Comparison of ENCODE assay signal across 31 mouse cellular contexts in the genomic region with DNA sequence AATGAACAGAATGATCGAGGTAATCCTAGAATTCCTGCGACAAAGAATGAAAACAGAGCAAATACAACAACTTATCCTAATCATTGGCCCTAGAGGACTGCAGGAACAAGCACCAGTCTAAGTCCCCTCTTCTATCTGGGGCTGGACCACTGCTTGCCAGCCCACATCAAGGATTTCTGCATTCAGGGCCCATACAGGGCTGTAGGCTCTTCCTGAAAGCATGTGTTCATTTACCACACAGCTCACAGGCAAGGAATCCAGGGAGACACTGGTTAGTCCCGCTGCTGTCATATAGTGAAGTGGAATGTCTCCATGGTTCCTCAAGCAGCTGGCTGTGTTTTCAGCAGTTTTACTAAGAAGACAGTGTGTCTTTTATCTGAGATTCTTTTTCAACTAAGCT.
"Had no signal": no experiment of that assay in that cellular context is flagged by ENCODE, and none has a peak within 500 bp of the region (broad histone marks: within the 10 kb centered on the region; RNA-seq: fewer than 3 reads in every experiment).

No protein-coding gene starts in this region.

- H3K4me3 ChIP-seq: left cerebral cortex, adult 2 months; limb, embryonic 10.5 days; limb, embryonic 12.5 days; limb, embryonic 13.5 days; limb, embryonic 15.5 days; liver, embryonic 12.5 days; liver, embryonic 13.5 days; liver, embryonic 15.5 days; lung, embryonic 15.5 days; megakaryocyte, embryonic 14.5 days; midbrain, embryonic 12.5 days; midbrain, embryonic 13.5 days; midbrain, embryonic 15.5 days; myocyte; neural tube, embryonic 12.5 days; neural tube, embryonic 13.5 days had no signal

- H3K9me3 ChIP-seq: limb, embryonic 10.5 days; limb, embryonic 12.5 days; limb, embryonic 13.5 days; limb, embryonic 15.5 days; liver, embryonic 12.5 days; liver, embryonic 13.5 days; liver, embryonic 15.5 days; lung, embryonic 15.5 days; megakaryocyte, embryonic 14.5 days; midbrain, embryonic 12.5 days; midbrain, embryonic 13.5 days; midbrain, embryonic 15.5 days; neural tube, embryonic 12.5 days; neural tube, embryonic 13.5 days had no signal

- H3K27me3 ChIP-seq: limb, embryonic 12.5 days; limb, embryonic 13.5 days; limb, embryonic 15.5 days; liver, embryonic 12.5 days; liver, embryonic 13.5 days; liver, embryonic 15.5 days; lung, embryonic 15.5 days; megakaryocyte, embryonic 14.5 days; midbrain, embryonic 12.5 days; midbrain, embryonic 13.5 days; midbrain, embryonic 15.5 days; neural tube, embryonic 12.5 days; neural tube, embryonic 13.5 days had no signal

- H3K9ac ChIP-seq: limb, embryonic 12.5 days; limb, embryonic 13.5 days; limb, embryonic 15.5 days; liver, embryonic 12.5 days; liver, embryonic 13.5 days; liver, embryonic 14.5 days; liver, embryonic 15.5 days; liver, postnatal 0 days; lung, embryonic 14.5 days; lung, embryonic 15.5 days; midbrain, embryonic 12.5 days; midbrain, embryonic 13.5 days; midbrain, embryonic 15.5 days; neural tube, embryonic 12.5 days; neural tube, embryonic 13.5 days had no signal

- H3K4me2 ChIP-seq: limb, embryonic 12.5 days; limb, embryonic 13.5 days; limb, embryonic 15.5 days; liver, embryonic 11.5 days; liver, embryonic 12.5 days; liver, embryonic 13.5 days; liver, embryonic 15.5 days; lung, embryonic 14.5 days; lung, embryonic 15.5 days; midbrain, embryonic 11.5 days; midbrain, embryonic 12.5 days; midbrain, embryonic 13.5 days; midbrain, embryonic 15.5 days; neural tube, embryonic 12.5 days; neural tube, embryonic 13.5 days had no signal

- H3K27ac ChIP-seq: left cerebral cortex, adult 2 months; limb, embryonic 10.5 days; limb, embryonic 12.5 days; limb, embryonic 13.5 days; limb, embryonic 15.5 days; liver, embryonic 12.5 days; liver, embryonic 13.5 days; liver, embryonic 14.5 days; liver, embryonic 15.5 days; lung, embryonic 15.5 days; macrophage; midbrain, embryonic 12.5 days; midbrain, embryonic 13.5 days; midbrain, embryonic 15.5 days; neural tube, embryonic 12.5 days; neural tube, embryonic 13.5 days had no signal

- ATAC-seq: liver, embryonic 12.5 days; liver, postnatal 0 days; lung, postnatal 0 days; midbrain, embryonic 13.5 days; midbrain, embryonic 15.5 days had no signal

- DNase-seq: left cerebral cortex, postnatal 4 days; liver; liver, embryonic 13.5 days; liver, postnatal 0 days; lung, adult 18-20 months; lung, adult 2 months; lung, embryonic 14.5 days; lung, postnatal 10 days; lung, postnatal 14 days; lung, postnatal 36 days; lung, postnatal 4 days had no signal

- H3K36me3 ChIP-seq: limb, embryonic 10.5 days; limb, embryonic 12.5 days; limb, embryonic 13.5 days; limb, embryonic 15.5 days; liver, embryonic 12.5 days; liver, embryonic 13.5 days; liver, embryonic 15.5 days; lung, embryonic 15.5 days; midbrain, embryonic 12.5 days; midbrain, embryonic 13.5 days; midbrain, embryonic 15.5 days; neural tube, embryonic 12.5 days; neural tube, embryonic 13.5 days had no signal

- H3K4me1 ChIP-seq: limb, embryonic 10.5 days; limb, embryonic 12.5 days; limb, embryonic 13.5 days; limb, embryonic 15.5 days; liver, embryonic 12.5 days; liver, embryonic 13.5 days; liver, embryonic 15.5 days; lung, embryonic 15.5 days; megakaryocyte, embryonic 14.5 days; midbrain, embryonic 12.5 days; midbrain, embryonic 13.5 days; midbrain, embryonic 15.5 days; neural tube, embryonic 12.5 days; neural tube, embryonic 13.5 days had no signal
